Mouse (Mus musculus): ENCODE measurements around the gene Plpp2.

The Plpp2 gene

DNA sequence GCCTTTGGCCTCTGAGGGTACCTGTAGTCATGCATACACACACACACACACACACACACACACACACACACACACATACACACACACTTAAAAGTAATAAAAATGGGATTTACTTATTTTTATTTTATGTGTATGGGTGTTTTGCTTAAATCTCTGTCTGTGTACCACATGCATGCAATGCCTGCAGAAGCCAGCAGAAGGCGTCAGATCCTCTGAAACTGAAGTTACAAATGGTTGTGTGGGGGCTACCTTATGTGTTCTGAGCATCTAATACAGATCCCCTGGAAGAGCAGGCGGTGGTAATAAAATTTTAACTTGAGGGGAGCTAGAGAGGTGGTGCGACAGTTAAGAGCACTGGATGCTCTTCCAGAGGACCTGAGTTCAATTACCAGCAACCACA lies 5.5 kb downstream of the Plpp2 start:
- no peak for DNase-seq (ENCODE audit: low read depth, low spot score)

DNA sequence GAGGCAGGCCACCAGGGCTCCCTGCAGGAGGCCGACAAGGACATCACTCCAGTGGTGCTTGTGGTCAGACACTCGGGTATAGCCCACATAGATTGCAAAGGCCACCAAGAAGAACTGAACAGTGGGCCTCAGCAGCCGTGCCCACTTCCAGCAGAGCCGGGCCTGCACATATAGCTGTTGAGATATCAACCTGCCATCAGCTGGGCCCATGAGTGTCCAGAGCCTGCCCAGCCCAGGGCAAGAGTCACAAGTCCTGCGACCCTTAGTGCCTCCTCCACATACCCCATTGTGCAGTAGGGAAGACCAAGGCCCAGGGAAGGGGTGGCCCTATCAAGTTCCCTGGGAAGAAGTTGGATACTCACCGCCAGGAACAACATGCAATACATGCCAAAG lies 6.1 kb downstream of the Plpp2 start:
- no peak for DNase-seq (ENCODE audit: low read depth, low spot score)

- no peak for DNase-seq (ENCODE audit: low read depth, low spot score)
Observed at GRCm38 (mm10) chr10:79526661-79527452, 6.7 kb downstream of the Plpp2 start.

- DNase-seq (ENCODE audit: low read depth, low spot score), result no peak
Observed at GRCm38 (mm10) chr10:79525456-79526325, 7.9 kb downstream of the Plpp2 start.

GRCm38 (mm10) chr10:79524433-79524832 lies 9.2 kb downstream of the Plpp2 start:
- DNase-seq (ENCODE audit: low read depth, low spot score), result no peak

- DNase-seq (ENCODE audit: low read depth, low spot score), result peak; percentile 7
Observed at GRCm38 (mm10) chr10:79506709-79507108, 26.9 kb downstream of the Plpp2 start.

DNA sequence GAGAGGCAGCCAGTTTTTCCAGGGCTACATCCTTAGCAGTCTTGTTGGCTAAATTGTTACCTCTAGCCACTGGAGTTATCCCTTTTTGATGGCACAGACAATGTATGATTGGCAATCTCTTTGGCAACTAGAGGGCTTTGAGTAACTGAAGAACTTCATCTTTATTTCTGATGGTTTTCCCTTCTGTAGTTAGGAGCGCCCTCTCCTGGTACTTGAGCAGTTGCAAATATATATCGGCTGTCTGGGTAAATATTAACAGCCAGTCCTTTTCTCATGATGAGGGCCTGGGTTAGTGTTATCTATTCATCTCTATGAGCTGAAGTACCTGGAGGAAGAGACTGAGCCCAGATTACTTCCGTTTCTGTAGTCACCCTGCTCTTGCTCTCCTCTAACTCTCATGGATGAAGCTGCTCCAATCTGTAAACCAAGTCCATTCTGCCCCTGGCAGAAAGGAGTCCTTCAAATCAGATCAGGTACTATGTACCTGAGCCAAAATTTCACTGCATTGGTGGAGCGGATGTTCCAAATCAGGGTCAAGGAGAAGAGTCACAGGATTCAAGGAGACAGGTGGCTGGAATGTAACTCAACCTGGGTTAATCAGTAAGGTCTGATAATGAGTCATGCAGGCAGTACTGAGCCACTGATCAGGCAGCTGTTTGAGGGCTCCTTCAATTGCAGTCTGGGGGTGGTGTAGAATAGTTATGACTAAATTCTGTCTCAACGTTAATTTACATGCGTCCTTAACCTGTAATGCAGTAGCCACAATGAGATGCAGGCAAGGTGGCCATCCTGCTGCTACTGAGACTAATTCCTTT lies 30.6 kb downstream of the Plpp2 start:
- DNase-seq (ENCODE audit: low read depth, low spot score), result peak; percentile 4

DNA sequence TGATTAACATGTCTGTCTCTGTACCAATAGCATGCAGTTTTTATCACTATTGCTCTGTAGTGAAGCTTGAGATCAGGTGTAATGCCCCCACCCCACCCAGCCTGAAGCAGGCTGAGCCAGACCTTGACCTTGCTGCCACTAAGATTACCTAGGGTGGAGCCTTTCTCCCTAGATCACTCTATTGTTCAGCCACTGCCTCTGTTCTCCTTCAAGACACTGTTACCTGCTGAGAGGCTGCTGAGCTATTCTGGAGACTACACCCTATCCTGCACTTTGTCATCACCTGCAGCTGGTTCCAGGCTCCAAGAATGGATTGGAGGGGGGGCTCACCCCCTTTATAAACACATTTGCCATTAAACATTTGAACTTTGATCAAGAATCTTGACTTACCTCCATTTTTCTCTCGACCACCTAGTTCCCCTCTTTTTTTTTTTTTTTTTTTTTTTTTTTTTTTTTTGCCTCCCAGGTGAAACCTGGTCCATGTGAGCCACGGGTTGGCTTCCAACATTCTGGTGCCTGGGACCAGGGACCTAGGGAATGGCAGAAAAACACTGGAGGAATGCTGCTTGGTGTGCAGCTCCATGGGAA lies 36.8 kb downstream of the Plpp2 start:
- no peak for DNase-seq (ENCODE audit: low read depth, low spot score)

DNA sequence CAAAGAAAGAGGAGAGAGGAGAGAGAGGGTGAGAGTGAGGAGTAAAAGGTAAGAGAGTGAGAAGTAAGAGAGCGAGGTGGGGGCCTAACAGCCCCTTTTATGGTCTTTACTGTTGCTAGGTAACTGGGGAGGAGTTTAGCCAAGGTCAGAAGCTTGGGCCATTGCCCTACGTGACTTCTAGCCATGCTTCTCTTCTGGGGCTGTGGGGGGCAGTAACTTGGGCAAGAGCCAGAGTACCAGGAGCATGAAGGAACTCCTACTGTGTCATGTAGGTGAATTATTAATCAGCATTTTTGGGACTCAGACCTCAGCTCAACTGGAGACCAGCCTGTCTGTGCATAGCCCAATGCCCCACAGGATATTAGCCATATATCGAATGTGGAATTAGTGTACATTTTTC lies 37.7 kb downstream of the Plpp2 start:
- no peak for DNase-seq (ENCODE audit: low read depth, low spot score)
